16 mouse cellular contexts compared by ENCODE assay signal in genomic region chr2:156884396-156885211, GRCm38 (mm10). TPM values are rescaled to one million over a fixed set of nuclear protein-coding genes. Genes with fewer than 3 reads are reported as not detected.
DNase-seq lines count a peak whose midpoint lies in the region; ATAC-seq and TF ChIP-seq lines count a peak whose summit lies in the region.
"Had no signal": no experiment of that assay in that cellular context is flagged by ENCODE, and none has a peak within 500 bp of the region (broad histone marks: within the 10 kb centered on the region; RNA-seq: fewer than 3 reads in every experiment).

No protein-coding gene starts in this region.

- H3K4me3 ChIP-seq in cerebellum, adult 2 months (replicated peaks; ENCODE audit: insufficient read depth, low read depth, low read length): no peak overlapping the region
- 0 out of 2 replicates have a peak overlapping the region, but pooled peaks have one; percentile 2 for H3K4me3 ChIP-seq in liver, embryonic 15.5 days (replicated peaks)
- H3K4me3 ChIP-seq: neural tube, embryonic 12.5 days had no signal

- peak overlapping the region; percentile 40 for H3K4me2 ChIP-seq in liver, embryonic 15.5 days
- H3K4me2 ChIP-seq: neural tube, embryonic 12.5 days had no signal

- TF ChIP-seq POLR2A in cerebellum, adult 2 months (IDR thresholded peaks at IDR 0.05; ENCODE audit: borderline replicate concordance, insufficient read depth, low read length): no peak

- intact Hi-C loops in heart, postnatal 36 days (cut with DNase I): no loop called here

- no peaks in the 10 kb centered on the region for H3K9me3 ChIP-seq in liver, embryonic 15.5 days (replicated peaks)
- H3K9me3 ChIP-seq: neural tube, embryonic 12.5 days had no signal

- TF ChIP-seq CTCF in cerebellum, adult 2 months (IDR thresholded peaks at IDR 0.05; ENCODE audit: borderline replicate concordance, insufficient read depth, low read depth, low read length): no peak

- 0 out of 2 replicates have a peak overlapping the region, but pooled peaks have one; percentile 39 for H3K9ac ChIP-seq in liver, embryonic 15.5 days
- H3K9ac ChIP-seq: neural tube, embryonic 12.5 days had no signal

- H3K27me3 ChIP-seq in cerebellum, adult 2 months (ENCODE audit: control insufficient read depth, insufficient read depth, low read length): no peaks in the 10 kb centered on the region
- H3K27me3 ChIP-seq in liver, embryonic 15.5 days: no peaks in the 10 kb centered on the region
- H3K27me3 ChIP-seq: neural tube, embryonic 12.5 days had no signal

- 77% methylated on average over 10 of the region's 10 CpGs for WGBS in cerebellum, adult 2 months
- WGBS in liver, embryonic 15.5 days (ENCODE audit: insufficient replicate concordance): 51% methylated on average over 10 of the region's 10 CpGs

- H3K36me3 ChIP-seq in liver, embryonic 15.5 days (replicated peaks): no peaks in the 10 kb centered on the region
- H3K36me3 ChIP-seq: neural tube, embryonic 12.5 days had no signal

- DNase-seq in cerebellum, postnatal 10 days: peak; percentile 48 to 63
- no peak for DNase-seq in cerebellum, adult 2 months
- DNase-seq in right cerebral cortex, postnatal 14 days: peak; percentile 16
- no peak for DNase-seq in right cerebral cortex, postnatal 10 days (ENCODE audit: low spot score in 2 of 2)
- DNase-seq in induced T-regulatory cell, adult 2 months (ENCODE audit: low read depth): peak; percentile 38
- no peak for DNase-seq in layer of hippocampus, adult 11-12 months (ENCODE audit: low spot score)
- DNase-seq in heart, postnatal 36 days: no peak
- DNase-seq: adrenal gland, adult 8-10 months; cerebellum, adult 8-10 months; heart, postnatal 14 days; right cerebral cortex, postnatal 4 days had no signal

- ATAC-seq in liver, embryonic 15.5 days (ENCODE audit: insufficient read depth): peak; percentile 28; the same call in 1 of the 2 replicates
- ATAC-seq: forebrain, embryonic 16.5 days had no signal

- peaks cover 10% of the 10 kb centered on the region for H3K4me1 ChIP-seq in cerebellum, adult 2 months (ENCODE audit: control insufficient read depth, insufficient read depth, low read length)
- H3K4me1 ChIP-seq in liver, embryonic 15.5 days (replicated peaks): peaks cover 61% of the 10 kb centered on the region
- H3K4me1 ChIP-seq: neural tube, embryonic 12.5 days had no signal

- H3K27ac ChIP-seq in cerebellum, adult 2 months (ENCODE audit: insufficient read depth, low read length): no peak overlapping the region
- peak overlapping the region; percentile 56 for H3K27ac ChIP-seq in liver, embryonic 15.5 days (replicated peaks)
- H3K27ac ChIP-seq: hindbrain, postnatal 0 days; neural tube, embryonic 12.5 days had no signal

RNA-seq across cellular contexts. Expression of gene Sla2, which starts 2.4 kb away (rescaled TPM):
- polyA plus RNA-seq in cerebellum, adult 2 months (2012; rRNA removed): 0.06 and 0.07 TPM in 2 replicates
- 2.1 TPM in 2 replicates for polyA plus RNA-seq in liver, embryonic 15.5 days (2015; fragmentation: Nextera tagmentation; extraction: Ambion mirVana)
- not detected for total RNA-seq in heart, postnatal 36 days (2021)
- total RNA-seq: gastrocnemius, adult 18-20 months; hindbrain, postnatal 0 days had no signal

RNA-seq across cellular contexts. Expression of gene Rab5if, which starts 21.7 kb away (rescaled TPM):
- polyA plus RNA-seq in cerebellum, adult 2 months (2012; rRNA removed): 145 and 149 TPM in 2 replicates
- 124 and 140 TPM in 2 replicates for polyA plus RNA-seq in liver, embryonic 15.5 days (2015; fragmentation: Nextera tagmentation; extraction: Ambion mirVana)
- total RNA-seq in heart, postnatal 36 days (2021): 100 to 1,000 TPM; 114 to 123 TPM

RNA-seq across cellular contexts. Expression of gene 4930518I15Rik, which starts 26.9 kb away (rescaled TPM):
- 5.4 and 5.8 TPM in 2 replicates for polyA plus RNA-seq in cerebellum, adult 2 months (2012; rRNA removed)
- 2.0 and 2.5 TPM in 2 replicates for polyA plus RNA-seq in liver, embryonic 15.5 days (2015; fragmentation: Nextera tagmentation; extraction: Ambion mirVana)
- total RNA-seq in heart, postnatal 36 days (2021): 1 to 10 TPM in 1 of 2 experiments, under 1 TPM in 1; 0.65 to 1.1 TPM

RNA-seq across cellular contexts. Expression of gene Tgif2, which starts 44.8 kb away (rescaled TPM):
- polyA plus RNA-seq in cerebellum, adult 2 months (2012; rRNA removed): 1.8 and 2.3 TPM in 2 replicates
- 6.3 and 6.6 TPM in 2 replicates for polyA plus RNA-seq in liver, embryonic 15.5 days (2015; fragmentation: Nextera tagmentation; extraction: Ambion mirVana)
- total RNA-seq in heart, postnatal 36 days (2021): under 1 TPM; 0.51 to 0.72 TPM

Comparison
In these comparisons a context has a peak if more than half of its experiments do, and no peak if none do; other contexts are left out.
1. DNase-seq: peak in cerebellum, postnatal 10 days (2 of 2), right cerebral cortex, postnatal 14 days (single experiment) and induced T-regulatory cell, adult 2 months (single experiment); none in cerebellum, adult 2 months (0 of 2), right cerebral cortex, postnatal 10 days (0 of 2), layer of hippocampus, adult 11-12 months (single experiment) and heart, postnatal 36 days (0 of 2).